Comparison of ENCODE assay signal across 18 mouse cellular contexts in genomic region chr2:110486201-110486600, GRCm38 (mm10).
DNase-seq lines count a peak whose midpoint lies in the region; ATAC-seq lines count a peak whose summit lies in the region.
"Had no signal": no experiment of that assay in that cellular context is flagged by ENCODE, and none has a peak within 500 bp of the region (broad histone marks: within the 10 kb centered on the region; RNA-seq: fewer than 3 reads in every experiment).

No protein-coding gene starts in this region.

- H3K27me3 ChIP-seq in hindbrain, embryonic 12.5 days: no peaks in the 10 kb centered on the region
- H3K27me3 ChIP-seq in hindbrain, embryonic 13.5 days: no peaks in the 10 kb centered on the region
- no peaks in the 10 kb centered on the region for H3K27me3 ChIP-seq in embryonic facial prominence, embryonic 12.5 days
- H3K27me3 ChIP-seq in limb, embryonic 13.5 days: no peaks in the 10 kb centered on the region
- H3K27me3 ChIP-seq: liver, embryonic 15.5 days; midbrain, embryonic 13.5 days; stomach, embryonic 15.5 days had no signal

- 71% methylated on average over 5 of the region's 5 CpGs for WGBS in hindbrain, embryonic 12.5 days
- 61% methylated on average over 5 of the region's 5 CpGs for WGBS in hindbrain, embryonic 13.5 days
- 45% methylated on average over 5 of the region's 5 CpGs for WGBS in embryonic facial prominence, embryonic 12.5 days
- 11% methylated on average over 5 of the region's 5 CpGs for WGBS in limb, embryonic 13.5 days

- ATAC-seq in hindbrain, embryonic 12.5 days (ENCODE audit: low FRiP score): no peak
- no peak for ATAC-seq in hindbrain, embryonic 13.5 days (ENCODE audit: low FRiP score)
- no peak for ATAC-seq in embryonic facial prominence, embryonic 12.5 days (ENCODE audit: insufficient number of reproducible peaks, insufficient read depth, low FRiP score, low TSS enrichment)
- no peak for ATAC-seq in limb, embryonic 13.5 days (ENCODE audit: low FRiP score, low read depth)
- ATAC-seq: CD4-positive, CD25-positive, alpha-beta regulatory T cell, adult 4 months; intestine, postnatal 0 days; midbrain, embryonic 13.5 days had no signal

- H3K36me3 ChIP-seq in hindbrain, embryonic 12.5 days: no peaks in the 10 kb centered on the region
- H3K36me3 ChIP-seq in hindbrain, embryonic 13.5 days: no peaks in the 10 kb centered on the region
- H3K36me3 ChIP-seq in embryonic facial prominence, embryonic 12.5 days: no peaks in the 10 kb centered on the region
- H3K36me3 ChIP-seq in limb, embryonic 13.5 days: no peaks in the 10 kb centered on the region
- H3K36me3 ChIP-seq: heart, embryonic 10.5 days; liver, embryonic 15.5 days; midbrain, embryonic 13.5 days; stomach, embryonic 15.5 days had no signal

- peak overlapping the region; percentile 13; the same call in 1 of the 2 replicates for H3K27ac ChIP-seq in hindbrain, embryonic 12.5 days
- H3K27ac ChIP-seq in hindbrain, embryonic 13.5 days: no peak overlapping the region
- peak overlapping the region; percentile 65 for H3K27ac ChIP-seq in embryonic facial prominence, embryonic 12.5 days
- H3K27ac ChIP-seq in limb, embryonic 13.5 days: peak overlapping the region; percentile 87
- H3K27ac ChIP-seq: heart, embryonic 10.5 days; liver, embryonic 15.5 days; macrophage; midbrain, embryonic 13.5 days; stomach, embryonic 15.5 days had no signal

- H3K9me3 ChIP-seq in hindbrain, embryonic 12.5 days (replicated peaks): no peaks in the 10 kb centered on the region
- no peaks in the 10 kb centered on the region for H3K9me3 ChIP-seq in hindbrain, embryonic 13.5 days
- H3K9me3 ChIP-seq in embryonic facial prominence, embryonic 12.5 days: no peaks in the 10 kb centered on the region
- no peaks in the 10 kb centered on the region for H3K9me3 ChIP-seq in limb, embryonic 13.5 days
- H3K9me3 ChIP-seq: heart, embryonic 10.5 days; liver, embryonic 15.5 days; midbrain, embryonic 13.5 days; stomach, embryonic 15.5 days had no signal

- H3K4me3 ChIP-seq in hindbrain, embryonic 12.5 days: no peak overlapping the region
- no peak overlapping the region for H3K4me3 ChIP-seq in hindbrain, embryonic 13.5 days
- H3K4me3 ChIP-seq in embryonic facial prominence, embryonic 12.5 days: no peak overlapping the region
- no peak overlapping the region for H3K4me3 ChIP-seq in limb, embryonic 13.5 days
- H3K4me3 ChIP-seq: heart, embryonic 10.5 days; liver, embryonic 15.5 days; midbrain, embryonic 13.5 days; stomach, embryonic 15.5 days had no signal

- H3K4me2 ChIP-seq in hindbrain, embryonic 12.5 days (replicated peaks): no peak overlapping the region
- H3K4me2 ChIP-seq in hindbrain, embryonic 13.5 days: no peak overlapping the region
- H3K4me2 ChIP-seq in embryonic facial prominence, embryonic 12.5 days (replicated peaks): no peak overlapping the region
- H3K4me2 ChIP-seq in limb, embryonic 13.5 days (replicated peaks): peak overlapping the region; percentile 30
- H3K4me2 ChIP-seq: liver, embryonic 15.5 days; midbrain, embryonic 13.5 days; stomach, embryonic 15.5 days had no signal

- H3K9ac ChIP-seq in hindbrain, embryonic 12.5 days: no peak overlapping the region
- no peak overlapping the region for H3K9ac ChIP-seq in hindbrain, embryonic 13.5 days
- H3K9ac ChIP-seq in embryonic facial prominence, embryonic 12.5 days: no peak overlapping the region
- no peak overlapping the region for H3K9ac ChIP-seq in limb, embryonic 13.5 days
- H3K9ac ChIP-seq: liver, embryonic 15.5 days; midbrain, embryonic 13.5 days; stomach, embryonic 15.5 days had no signal

- peaks cover 8% of the 10 kb centered on the region; the same call in 1 of the 2 replicates for H3K4me1 ChIP-seq in hindbrain, embryonic 12.5 days
- peaks cover 7% of the 10 kb centered on the region for H3K4me1 ChIP-seq in hindbrain, embryonic 13.5 days (replicated peaks)
- peaks cover 16% of the 10 kb centered on the region; the same call in 1 of the 2 replicates for H3K4me1 ChIP-seq in embryonic facial prominence, embryonic 12.5 days
- peaks cover 19% of the 10 kb centered on the region for H3K4me1 ChIP-seq in limb, embryonic 13.5 days
- H3K4me1 ChIP-seq: heart, embryonic 10.5 days; liver, embryonic 15.5 days; midbrain, embryonic 13.5 days; stomach, embryonic 15.5 days had no signal

- peak; percentile 13 for DNase-seq in layer of hippocampus, adult 9-11 months
- DNase-seq in layer of hippocampus, postnatal 25 days (ENCODE audit: extremely low spot score in 1 of 2, low spot score in 1 of 2): no peak
- no peak for DNase-seq in cerebellum, postnatal 25 days
- DNase-seq in frontal cortex, postnatal 25 days (ENCODE audit: low spot score in 2 of 2): no peak
- DNase-seq: heart, postnatal 4 days; retina, postnatal 1 day; thymus, postnatal 14 days had no signal
